Mouse (Mus musculus): Measurements from ENCODE around the gene Asah2.

GRCm38 (mm10) chr19:32098582-32098981 lies 9.4 kb downstream of the Asah2 start:
- TF ChIP-seq POLR2A (IDR thresholded peaks at IDR 0.05; ENCODE audit: low read depth, low read length) (no peak), CTCF (conservative IDR thresholded peaks at IDR 0.05; ENCODE audit: insufficient read depth, insufficient read length, low read depth, low read length) (no peak)
